Mouse (Mus musculus) left cerebral cortex, postnatal 4 days (tissue): ENCODE results near the gene Galnt18. TPM values are rescaled to one million over a fixed set of nuclear protein-coding genes. Genes with fewer than 3 reads are reported as not detected.

Source experiments
- DNase-seq: peaks from one replicate; pipeline ENCODE4 v3.0.0-alpha.2; 2022
- intact Hi-C: fragments of 180-260 bp; cut with DNase I; formaldehyde crosslinking; loops from one replicate; pipeline ENCODE4 v1.15.1; 2025
- total RNA-seq, 2 experiments: library from RNA; stranded (reverse); gene quantifications; 2 replicates each; pipeline ENCODE4 v1.2.3; 2021

Gene Galnt18
- total RNA-seq, 2 experiments from 2014 or later = 28.9 to 30.6 TPM

- intact Hi-C loops = loop anchor here (10.0 kb wide), 2 partner anchors 231 to 591 kb away; no protein-coding TSS in a partner anchor
- no peak for DNase-seq
These were observed 3.6 kb downstream of the Galnt18 start for GRCm38 (mm10) chr7:111776160-111776559.

- DNase-seq = no peak
- intact Hi-C loops = loop anchor here (10.0 kb wide), 2 partner anchors 228 to 588 kb away; no protein-coding TSS in a partner anchor
These were observed 7.4 kb downstream of the Galnt18 start for GRCm38 (mm10) chr7:111772398-111772797.

DNA sequence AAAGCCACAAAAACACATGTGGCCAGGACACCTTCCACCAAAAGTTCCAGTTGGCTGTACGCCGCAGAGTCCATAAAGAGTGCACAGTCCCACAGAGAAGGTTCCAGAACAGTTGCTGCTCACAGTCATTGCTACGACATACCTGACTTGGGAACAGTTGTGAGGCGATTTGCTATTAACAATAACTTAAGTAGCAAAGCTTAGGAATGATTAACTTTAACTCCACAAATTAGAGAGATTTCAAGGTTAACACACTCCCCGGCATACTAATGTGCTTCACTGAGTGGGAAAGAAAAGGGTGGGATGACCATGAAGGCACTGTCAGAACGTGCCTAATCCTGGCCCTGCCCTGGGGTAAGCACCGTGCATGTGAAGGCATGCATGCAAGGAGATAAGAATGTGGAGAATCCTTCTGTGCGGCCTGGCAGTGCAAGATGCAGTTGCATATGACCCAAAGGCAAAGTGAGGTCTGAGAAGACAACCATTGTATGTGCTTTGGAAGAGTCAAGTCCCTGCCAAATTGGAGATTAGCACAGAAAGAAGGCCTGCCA lies 8.5 kb downstream of the Galnt18 start:
- intact Hi-C loops = loop anchor here (10.0 kb wide), 2 partner anchors 227 to 587 kb away; no protein-coding TSS in a partner anchor
- no peak for DNase-seq

GRCm38 (mm10) chr7:111770585-111770984 lies 9.2 kb downstream of the Galnt18 start:
- intact Hi-C loops = loop anchor here (10.0 kb wide), 2 partner anchors 226 to 586 kb away; no protein-coding TSS in a partner anchor
- DNase-seq = no peak

DNA sequence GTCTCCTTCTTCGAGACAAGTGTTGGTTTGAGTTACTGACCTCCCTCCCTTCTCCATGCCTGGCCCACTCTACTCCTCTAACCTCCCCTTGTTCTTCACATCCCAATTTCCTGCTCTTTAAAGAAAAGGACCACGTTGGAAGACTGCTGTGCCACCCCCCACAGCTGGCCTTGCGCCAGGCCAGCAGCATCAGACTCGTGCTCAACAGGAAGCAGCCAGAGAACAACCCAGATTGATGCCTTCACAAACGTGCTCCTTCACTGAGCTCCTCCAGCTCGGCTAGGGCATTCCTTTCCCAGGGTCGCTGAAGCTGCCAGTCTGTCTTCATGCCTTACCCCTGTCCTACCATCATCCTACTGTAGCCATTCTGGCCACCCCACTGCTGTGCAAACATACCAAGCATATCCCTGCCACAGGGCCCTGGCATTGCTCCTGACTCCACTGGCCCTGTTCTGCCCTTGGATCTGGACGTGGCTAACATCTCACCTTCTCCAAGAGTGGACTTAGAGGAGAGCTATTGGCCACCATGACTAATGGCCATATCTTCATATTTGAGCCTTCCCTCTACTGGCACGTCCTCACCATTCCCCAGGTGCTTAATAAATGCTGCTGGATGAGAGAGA lies 13.5 kb downstream of the Galnt18 start:
- DNase-seq = peak; percentile 24
- intact Hi-C loops = no loop called here

DNA sequence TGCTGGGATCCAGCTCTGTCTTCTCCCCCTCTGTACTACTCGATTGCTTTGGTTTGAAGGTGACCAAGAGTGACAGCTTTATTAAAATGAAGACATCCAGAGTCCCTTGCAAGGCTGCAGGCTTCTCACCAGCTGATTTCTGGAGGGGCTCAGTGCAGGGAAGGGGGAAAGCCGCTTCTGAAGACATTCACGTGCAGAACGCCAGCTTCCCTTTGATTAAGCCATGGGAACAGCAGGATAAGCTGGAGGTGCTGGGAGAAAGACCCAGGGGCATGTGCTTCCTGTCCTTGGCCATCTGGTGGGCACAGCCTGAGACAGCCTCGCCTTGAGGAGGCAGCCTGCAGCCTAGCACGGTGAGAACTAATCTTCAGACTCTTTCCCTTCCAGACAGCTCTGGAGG lies 17.0 kb downstream of the Galnt18 start:
- intact Hi-C loops = no loop called here
- DNase-seq = peak; percentile 56

DNA sequence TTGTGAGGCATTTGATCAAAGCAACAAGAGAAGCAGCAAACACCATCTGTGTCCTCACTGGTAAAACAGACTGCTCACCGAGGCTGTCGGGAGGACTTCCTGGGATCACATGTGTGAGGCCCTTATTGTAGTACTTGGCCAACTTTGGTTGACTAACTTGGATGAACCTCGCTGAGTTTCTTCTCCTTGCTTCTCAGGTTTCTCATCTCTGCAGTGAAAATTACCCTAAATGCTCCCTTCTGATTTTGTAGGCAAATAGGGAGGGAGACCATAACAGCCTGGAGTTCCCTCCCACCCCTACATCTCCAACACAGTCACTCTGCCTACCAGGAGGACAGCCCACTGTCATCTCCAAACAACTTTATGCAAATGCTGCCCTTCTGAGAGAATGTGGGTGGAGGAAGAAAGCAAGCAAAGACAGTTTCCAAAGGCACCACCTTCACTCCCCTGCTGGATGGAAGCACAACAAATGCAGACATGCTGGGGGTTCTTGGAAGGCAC lies 31.2 kb downstream of the Galnt18 start:
- no peak for DNase-seq
- intact Hi-C loops = no loop called here

GRCm38 (mm10) chr7:111744770-111745169 lies 35.0 kb downstream of the Galnt18 start:
- DNase-seq = no peak
- intact Hi-C loops = no loop called here

DNA sequence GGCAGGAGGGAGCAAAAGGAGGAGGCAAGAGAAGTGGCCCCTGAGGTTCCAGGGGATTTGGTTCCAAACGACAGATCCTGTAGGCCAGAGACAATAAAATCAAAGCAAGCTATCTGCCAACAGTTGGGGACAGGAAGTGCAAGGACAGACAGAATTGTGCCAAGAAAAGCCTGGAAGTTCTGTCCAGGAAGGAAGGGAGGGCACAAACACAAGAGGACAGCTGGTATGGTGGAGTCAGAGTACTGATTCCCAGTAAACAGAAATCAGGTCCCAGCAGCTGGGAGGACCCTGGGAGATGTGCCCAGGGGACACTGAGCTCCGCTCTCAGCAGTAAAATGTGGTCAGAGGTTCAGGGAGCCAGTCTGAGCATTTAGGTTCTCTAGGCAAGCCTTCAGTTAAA lies 38.2 kb downstream of the Galnt18 start:
- DNase-seq = no peak
- intact Hi-C loops = no loop called here

GRCm38 (mm10) chr7:111740091-111740490 lies 39.7 kb downstream of the Galnt18 start:
- DNase-seq = no peak
- intact Hi-C loops = no loop called here

DNA sequence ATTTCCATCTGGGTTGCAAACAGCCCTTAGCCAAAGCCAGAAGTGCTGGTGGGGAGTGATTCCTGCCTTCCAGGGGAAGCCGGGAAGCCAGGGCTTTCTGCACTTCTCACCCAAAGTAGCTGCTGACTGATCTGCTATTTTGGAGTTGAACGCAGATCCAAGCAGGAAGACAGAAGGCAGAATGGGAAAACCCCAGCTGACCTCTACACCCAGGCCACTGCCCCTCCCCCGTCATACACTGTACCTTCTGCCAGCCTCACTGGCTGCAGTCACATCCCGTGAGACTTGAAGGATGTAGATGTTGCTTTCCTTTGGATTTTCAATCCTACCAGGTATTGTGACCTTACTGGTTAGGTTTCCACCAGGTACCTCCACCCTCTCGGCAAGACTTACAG lies 40.4 kb downstream of the Galnt18 start:
- peak; percentile 25 for DNase-seq
- intact Hi-C loops = no loop called here

- DNase-seq = peak; percentile 31
- intact Hi-C loops = no loop called here
These were observed 41.1 kb downstream of the Galnt18 start for GRCm38 (mm10) chr7:111738456-111739370.

DNA sequence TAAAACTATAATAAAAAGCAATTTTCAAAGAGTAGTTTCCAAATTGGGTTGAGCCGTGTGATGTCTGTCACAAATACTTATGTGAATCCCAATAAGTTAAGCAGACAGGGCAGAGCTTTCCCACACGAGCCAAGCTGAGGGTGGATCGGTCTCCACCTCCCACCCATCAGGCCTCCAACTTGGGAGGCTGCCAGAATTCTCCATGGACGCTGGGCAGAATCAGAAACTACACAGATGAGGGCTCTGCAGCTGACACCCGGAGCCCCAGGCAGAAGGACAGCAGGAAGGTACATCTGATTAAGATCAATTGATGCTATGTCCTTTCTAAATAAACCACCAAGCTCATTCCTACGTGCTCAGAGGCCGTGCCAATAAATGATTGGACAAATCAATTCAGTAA lies 42.4 kb downstream of the Galnt18 start:
- DNase-seq = peak; percentile 72
- intact Hi-C loops = no loop called here

DNA sequence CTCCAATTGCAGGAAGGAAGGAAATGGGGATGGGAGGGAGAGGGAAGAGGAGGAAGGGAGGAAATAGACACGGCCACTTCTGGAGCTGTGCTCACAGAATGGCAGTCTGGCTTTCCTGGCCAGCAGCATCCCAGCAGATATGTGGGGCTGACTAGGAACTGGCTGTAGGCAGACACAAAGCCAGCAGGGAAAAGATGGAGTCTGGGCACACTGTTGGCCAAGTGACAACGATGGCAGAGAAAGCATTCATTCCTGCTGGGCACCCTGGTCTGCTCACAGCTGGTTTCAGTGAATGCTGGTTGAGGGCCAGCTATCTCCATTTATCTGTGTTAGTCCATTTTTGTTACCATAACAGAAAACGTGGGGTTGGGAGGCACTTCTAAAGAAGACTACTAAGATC lies 43.4 kb downstream of the Galnt18 start:
- intact Hi-C loops = no loop called here
- DNase-seq = peak; percentile 35

- DNase-seq = no peak
- intact Hi-C loops = no loop called here
These were observed 49.2 kb downstream of the Galnt18 start for GRCm38 (mm10) chr7:111730346-111731269.

GRCm38 (mm10) chr7:111726928-111727327 lies 52.8 kb downstream of the Galnt18 start:
- no peak for DNase-seq
- intact Hi-C loops = no loop called here

GRCm38 (mm10) chr7:111724730-111725129 lies 55.0 kb downstream of the Galnt18 start:
- no peak for DNase-seq
- intact Hi-C loops = no loop called here

GRCm38 (mm10) chr7:111724004-111724403 lies 55.8 kb downstream of the Galnt18 start:
- intact Hi-C loops = no loop called here
- no peak for DNase-seq

DNA sequence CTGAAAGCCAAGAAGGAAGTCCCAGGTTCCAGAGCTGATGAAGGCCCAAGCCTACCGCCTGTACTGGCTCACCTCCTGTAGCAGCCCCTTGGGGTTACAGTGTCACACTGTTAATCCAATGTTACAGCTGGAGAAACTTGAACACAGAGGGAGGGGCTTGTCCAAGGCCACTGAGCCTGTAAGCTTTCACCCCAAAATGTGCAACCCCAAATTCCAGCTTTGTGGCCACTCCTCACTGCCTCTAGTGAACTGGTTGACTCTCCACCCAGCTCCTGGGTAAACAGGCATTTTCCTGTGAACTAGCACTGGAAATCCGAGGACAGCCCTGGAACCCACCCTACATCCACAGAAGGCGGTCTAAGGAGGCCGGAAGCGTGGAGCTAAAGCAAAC lies 58.5 kb downstream of the Galnt18 start:
- intact Hi-C loops = no loop called here
- DNase-seq = no peak
